Mouse (Mus musculus): ENCODE measurements around the gene Cacng6.

Gene Cacng6

DNA sequence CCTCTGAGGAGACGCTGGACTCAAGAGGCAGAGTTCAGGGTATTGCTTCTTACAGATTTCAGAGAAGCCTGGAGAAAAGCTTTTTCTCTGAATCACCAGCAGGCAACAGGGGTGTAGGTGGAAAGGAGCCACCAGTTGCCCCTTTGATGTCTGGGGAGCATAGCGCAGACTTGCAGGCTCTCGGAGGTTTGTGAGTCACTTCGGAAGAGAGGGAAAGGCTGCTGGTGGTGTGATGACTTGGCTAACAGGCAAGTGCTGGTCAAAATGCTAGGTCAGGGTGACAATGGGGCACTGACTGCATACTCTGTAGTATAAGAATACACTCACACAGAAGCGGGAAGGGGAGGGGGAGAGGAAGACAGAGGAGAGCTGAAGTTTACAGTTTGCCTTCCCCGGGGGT is 27.2 kb downstream of the Cacng6 start:
- in situ Hi-C loops (cut with MboI; ENCODE audit: low pct_unique_long_range_greater_than_20kb in 1 of 2, low sequenced_read_pairs in 2 of 2, unreplicated experiment in 1 of 2) = no loop called here

DNA sequence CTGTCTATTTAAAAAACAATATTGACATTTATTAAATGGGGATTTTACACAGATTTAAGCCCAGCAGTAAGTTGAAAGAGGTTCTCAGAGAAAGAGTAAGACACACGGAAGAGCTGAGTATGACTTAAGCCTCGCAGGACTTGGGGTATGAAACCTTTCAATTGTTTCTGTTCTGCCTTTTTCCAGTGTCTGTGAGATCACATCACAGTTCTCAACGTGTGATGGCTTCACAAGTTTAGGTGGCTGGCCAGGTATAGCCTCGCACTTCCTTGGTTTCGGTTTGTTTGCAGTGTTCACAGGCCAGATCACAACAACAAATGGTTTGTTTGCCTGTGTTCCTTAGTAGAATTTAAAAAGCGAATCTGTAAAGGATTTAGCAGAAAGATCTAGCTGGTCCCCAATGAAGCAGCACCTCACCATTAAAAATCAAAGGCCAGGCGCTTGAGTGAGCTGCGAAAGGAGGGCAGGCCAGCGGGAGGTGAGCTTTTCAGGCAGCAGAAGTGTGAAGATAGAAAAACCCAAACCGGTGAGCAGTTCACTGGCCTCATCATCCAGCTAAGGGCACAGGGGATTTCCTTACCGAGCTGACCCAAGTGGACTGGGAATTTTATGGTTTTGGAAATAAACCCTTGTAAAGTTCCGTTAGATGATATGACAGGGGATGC is 29.0 kb downstream of the Cacng6 start:
- in situ Hi-C loops (cut with MboI; ENCODE audit: low pct_unique_long_range_greater_than_20kb in 1 of 2, low sequenced_read_pairs in 2 of 2, unreplicated experiment in 1 of 2) = no loop called here

DNA sequence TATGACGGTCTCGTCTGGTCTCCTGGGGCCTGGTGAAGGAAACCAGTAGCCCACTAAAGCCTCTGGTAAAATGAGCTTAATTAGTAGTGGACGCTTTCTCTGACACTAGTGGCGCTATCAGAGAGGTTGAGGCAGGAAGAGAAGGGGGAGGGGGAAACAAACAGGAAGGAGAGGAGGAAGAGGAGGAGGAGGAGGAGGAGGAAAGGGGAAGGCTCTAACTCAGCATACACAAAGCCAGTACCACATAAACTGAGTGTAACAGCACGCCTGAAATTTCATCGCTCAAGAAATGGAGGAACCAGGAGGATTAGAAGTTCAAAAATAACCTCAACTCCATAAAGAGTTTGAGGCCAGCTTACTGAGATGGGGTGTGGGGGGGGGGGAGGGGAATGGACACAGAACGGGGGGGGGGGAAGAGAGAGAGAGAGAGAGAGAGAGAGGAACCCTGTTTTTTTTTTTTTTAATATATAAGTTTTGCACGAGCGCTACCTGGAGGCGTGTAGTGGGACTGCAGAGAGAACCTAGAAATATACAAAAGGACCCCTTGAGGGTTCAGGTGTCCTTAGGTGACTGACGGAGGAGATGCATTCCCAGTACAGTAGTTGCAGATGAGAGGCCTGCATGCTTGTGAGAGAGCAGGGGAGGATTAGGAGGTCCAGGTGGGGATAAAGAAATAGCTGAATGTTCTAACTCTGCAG is 29.6 kb downstream of the Cacng6 start:
- in situ Hi-C loops (cut with MboI; ENCODE audit: low pct_unique_long_range_greater_than_20kb in 1 of 2, low sequenced_read_pairs in 2 of 2, unreplicated experiment in 1 of 2) = no loop called here

DNA sequence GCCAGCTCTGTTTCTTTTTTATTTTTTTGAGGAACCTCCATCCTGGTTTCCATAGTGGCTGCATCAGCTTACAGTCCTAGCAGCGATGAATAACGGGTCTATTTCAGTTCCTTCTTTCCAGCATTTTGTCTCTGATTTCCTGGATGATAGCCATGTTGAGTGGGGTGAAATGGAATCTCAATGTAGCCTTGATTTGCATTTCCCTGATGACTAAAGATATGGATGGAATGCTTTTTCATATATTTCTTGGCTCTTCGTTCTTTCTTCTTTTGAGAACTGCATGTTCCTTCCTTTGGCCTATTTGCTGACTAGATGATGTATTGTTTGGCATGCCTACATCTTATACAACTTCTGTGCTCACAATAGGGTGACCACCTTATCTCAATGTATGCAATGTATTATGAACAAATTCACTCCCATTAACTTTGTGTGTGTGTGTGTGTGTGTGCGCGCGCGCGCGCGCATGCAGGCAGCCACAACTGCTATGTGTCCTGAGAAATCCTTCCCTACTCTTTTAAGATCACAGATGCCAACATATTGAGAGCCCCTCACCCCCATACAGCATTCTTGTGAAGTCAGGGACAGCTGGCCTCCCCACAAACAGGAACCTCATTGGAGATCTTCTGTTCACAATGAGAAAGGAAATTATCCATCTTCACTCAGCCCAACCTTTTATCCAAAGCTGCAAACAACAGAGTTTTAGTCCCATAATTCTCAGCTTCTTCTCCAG is 33.3 kb downstream of the Cacng6 start:
- in situ Hi-C loops (cut with MboI; ENCODE audit: low pct_unique_long_range_greater_than_20kb in 1 of 2, low sequenced_read_pairs in 2 of 2, unreplicated experiment in 1 of 2) = no loop called here

DNA sequence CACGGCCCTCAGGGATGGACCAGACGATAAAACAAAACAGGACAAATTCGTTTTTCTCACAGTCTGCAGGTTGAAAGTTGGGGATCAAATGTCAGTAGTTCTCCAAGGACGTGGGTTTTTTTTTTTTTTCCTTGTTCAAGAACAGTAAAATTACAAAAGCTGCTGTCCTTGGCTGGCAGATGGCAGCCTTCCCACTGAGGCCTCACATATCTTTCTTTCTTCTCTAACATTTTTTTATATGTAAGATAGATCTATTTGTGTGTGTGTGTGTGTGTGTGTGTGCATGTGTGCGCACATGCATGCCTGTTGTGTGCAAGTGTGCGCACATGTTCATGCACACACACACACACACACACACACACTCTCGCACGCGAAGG is 33.8 kb downstream of the Cacng6 start:
- in situ Hi-C loops (cut with MboI; ENCODE audit: low pct_unique_long_range_greater_than_20kb in 1 of 2, low sequenced_read_pairs in 2 of 2, unreplicated experiment in 1 of 2) = no loop called here

DNA sequence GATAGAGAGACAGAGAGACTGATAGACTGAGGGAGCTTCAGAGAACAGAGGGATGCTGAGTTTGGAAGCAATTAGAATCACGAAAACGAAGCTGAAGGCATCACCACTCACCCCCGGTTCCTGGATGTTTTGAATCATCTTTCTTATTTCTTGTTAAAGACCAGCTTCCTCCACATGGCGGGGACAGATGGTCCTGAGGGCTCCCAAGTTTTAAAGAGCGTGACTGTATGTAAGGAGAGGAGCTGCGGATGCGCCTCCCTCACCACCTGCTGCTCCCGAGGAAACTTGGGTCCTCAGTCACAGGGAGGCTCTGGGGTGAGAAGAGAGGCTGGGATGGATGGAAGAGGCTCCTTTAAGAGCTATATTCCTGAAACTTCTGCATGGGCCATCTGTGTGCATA is 36.3 kb downstream of the Cacng6 start:
- in situ Hi-C loops (cut with MboI; ENCODE audit: low pct_unique_long_range_greater_than_20kb in 1 of 2, low sequenced_read_pairs in 2 of 2, unreplicated experiment in 1 of 2) = no loop called here

DNA sequence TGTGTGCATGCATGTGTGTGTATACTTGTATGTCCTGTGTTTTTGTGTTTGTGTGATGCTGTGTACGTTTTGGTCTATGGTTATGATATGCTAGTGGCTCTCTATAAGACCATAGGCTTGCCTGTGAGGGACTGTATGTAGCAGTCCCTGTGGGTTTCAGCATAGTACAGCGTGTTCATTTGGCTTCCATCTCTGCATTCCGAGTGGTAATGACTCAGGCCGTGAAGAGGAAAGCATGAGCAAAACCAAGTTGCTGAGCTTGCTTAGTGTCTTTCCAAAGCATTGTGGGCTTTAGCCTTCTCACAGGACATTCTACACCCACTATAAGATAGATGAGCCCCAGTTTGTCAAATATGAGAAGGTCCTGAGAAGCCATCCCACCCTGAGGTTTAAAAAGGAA is 39.3 kb downstream of the Cacng6 start:
- in situ Hi-C loops (cut with MboI; ENCODE audit: low pct_unique_long_range_greater_than_20kb in 1 of 2, low sequenced_read_pairs in 2 of 2, unreplicated experiment in 1 of 2) = no loop called here

DNA sequence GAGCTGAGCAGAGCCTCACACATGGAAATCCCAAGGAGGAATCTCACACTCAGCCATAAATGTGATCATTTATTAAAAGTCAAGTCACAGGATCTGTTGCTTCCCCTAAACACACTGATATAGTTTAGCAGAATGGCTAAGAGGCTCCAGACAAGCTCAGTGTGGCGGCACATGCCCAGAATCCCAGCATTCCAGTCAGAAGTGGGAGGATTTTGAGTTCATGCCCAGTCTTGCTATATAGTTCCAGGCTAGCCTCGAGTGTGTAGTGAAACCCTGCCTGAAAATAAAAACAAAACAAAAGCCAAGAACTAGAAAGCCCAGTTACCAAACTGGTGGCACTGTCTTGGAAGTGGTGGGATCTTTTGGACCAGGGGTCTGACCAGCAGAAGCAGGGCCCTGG is 44.6 kb downstream of the Cacng6 start:
- in situ Hi-C loops (cut with MboI; ENCODE audit: low pct_unique_long_range_greater_than_20kb in 1 of 2, low sequenced_read_pairs in 2 of 2, unreplicated experiment in 1 of 2) = no loop called here

DNA sequence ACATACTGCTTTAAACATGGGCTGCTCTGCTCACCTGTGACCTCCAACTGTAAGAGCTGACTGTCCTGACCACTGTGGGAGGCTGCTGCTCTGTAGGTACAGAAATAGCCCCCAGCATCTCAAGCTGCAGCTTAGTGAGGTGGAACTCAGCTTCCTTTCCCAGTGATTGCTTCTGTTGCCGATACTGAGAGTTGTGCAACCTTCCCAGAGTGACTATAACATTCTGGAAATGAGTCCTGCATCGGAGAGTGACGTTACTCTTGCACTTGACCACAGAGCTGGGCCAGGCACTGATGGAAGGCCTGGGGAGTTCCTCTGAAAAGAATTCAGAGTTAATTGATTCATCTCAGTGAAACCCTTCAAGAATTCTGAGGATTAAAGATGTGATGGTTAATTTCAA is 48.8 kb downstream of the Cacng6 start:
- in situ Hi-C loops (cut with MboI; ENCODE audit: low pct_unique_long_range_greater_than_20kb in 1 of 2, low sequenced_read_pairs in 2 of 2, unreplicated experiment in 1 of 2) = no loop called here

DNA sequence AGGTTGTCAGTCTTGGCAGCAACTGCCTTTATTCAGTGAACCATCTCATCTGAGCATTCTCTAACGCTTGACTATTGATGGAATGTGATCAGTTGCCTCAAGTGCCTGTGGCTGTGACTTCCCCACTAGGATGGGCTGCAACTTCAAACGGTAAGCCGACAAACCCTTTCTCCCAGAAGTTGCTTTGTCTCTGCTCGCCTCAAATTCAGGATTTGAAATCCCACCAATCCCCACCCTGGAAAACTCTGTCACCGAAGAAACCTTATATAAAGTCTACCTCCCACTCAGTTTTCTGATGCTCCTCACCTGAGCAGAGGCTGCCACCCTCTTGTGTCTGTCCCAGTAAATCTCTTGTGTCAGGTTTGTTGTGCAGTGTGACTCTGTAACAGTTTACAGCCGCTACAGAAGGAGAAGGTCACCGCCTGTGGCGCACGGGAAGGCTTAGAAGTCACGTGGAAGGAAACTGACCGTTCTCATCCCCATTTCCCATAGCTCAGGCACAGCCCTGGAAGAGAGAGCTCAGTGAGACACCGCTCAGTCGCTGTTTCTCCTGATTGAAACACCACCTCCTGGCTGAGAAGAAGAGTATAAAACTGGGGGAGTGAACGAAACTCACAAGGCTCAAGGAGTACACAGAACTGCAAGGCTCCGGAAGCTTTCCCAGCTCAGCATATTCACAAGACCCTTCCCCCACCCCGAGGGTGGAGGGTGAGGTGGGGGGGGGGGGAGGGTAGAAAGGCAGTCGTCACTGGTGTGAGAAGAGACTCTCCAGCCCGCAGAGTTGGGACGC is 50.5 kb downstream of the Cacng6 start:
- in situ Hi-C loops (cut with MboI; ENCODE audit: low pct_unique_long_range_greater_than_20kb in 1 of 2, low sequenced_read_pairs in 2 of 2, unreplicated experiment in 1 of 2) = no loop called here

DNA sequence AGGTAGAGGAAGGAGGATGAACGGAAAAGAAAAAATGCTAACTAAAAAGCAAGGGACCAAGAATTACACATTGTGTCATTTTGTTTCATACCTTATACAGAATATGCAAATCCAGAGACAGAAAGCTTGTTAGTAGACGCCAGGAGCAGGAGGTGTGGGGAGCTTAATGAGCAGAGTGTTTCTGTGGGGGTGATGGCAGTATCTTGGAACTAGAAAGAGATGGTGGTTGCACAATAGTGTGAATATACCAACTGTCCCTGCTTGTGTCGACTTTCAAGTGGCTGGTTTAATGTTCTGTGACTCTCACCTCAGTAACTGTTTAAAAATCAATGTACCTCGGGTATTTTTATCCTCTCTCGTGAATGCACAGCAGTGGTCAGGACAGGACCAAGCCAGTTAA is 52.7 kb downstream of the Cacng6 start:
- in situ Hi-C loops (cut with MboI; ENCODE audit: low pct_unique_long_range_greater_than_20kb in 1 of 2, low sequenced_read_pairs in 2 of 2, unreplicated experiment in 1 of 2) = no loop called here

DNA sequence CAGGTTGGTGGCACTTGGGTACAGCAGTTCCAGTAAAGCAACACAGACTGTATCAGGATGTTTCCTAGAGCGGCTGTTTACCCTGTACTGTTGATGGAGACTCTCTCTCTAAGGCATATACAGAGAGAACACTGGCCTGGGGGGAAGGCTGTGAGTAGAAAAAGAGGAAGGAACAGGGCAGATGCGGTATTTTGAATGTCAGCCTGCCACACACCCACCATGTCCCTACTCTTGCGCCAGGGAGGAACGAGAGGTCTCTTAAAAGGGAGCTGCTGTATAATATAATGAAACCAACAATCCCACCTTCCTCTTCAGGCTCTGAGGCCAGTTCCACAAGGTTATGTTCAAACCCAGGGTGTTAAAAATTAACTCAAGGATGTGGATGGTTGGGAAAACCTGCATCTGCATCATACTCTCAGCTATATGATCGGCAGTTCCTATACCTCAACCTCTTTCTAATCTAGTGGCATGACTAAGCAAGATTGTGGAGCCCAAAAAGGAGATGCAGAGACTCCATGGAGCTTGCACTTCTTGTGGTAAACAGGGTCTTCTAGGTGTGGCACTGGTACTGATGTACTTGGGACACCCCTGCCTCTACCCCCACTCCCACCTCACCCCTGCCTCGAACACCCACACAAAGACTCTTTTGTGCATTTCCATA is 58.1 kb downstream of the Cacng6 start:
- in situ Hi-C loops (cut with MboI; ENCODE audit: low pct_unique_long_range_greater_than_20kb in 1 of 2, low sequenced_read_pairs in 2 of 2, unreplicated experiment in 1 of 2) = no loop called here

Measured in mouse embryonic stem cell (cell line).